ENCODE assay signal across 10 mouse cellular contexts in the genomic region with DNA sequence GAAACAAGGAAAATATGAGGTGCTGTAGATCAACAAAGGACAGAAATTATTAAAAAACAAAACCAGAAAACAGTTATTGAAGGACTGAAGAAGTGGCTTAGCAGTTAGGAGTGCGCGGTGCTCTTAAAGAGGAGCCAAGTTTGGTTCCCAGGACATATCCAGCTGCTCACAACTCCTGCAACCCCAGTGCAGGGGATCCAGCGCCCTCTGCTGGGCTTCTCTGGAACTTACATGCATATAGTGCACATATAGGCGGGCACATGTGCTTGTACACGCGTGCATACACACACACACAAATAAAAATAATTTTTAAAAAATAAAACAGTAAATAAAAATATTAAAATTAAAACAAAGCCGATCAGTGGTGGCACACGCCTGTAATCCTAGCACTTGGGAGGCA. TPM values are rescaled to one million over a fixed set of nuclear protein-coding genes. Genes with fewer than 3 reads are reported as not detected.
DNase-seq lines count a peak whose midpoint lies in the region; ATAC-seq and TF ChIP-seq lines count a peak whose summit lies in the region.
"Had no signal": no experiment of that assay in that cellular context is flagged by ENCODE, and none has a peak within 500 bp of the region (broad histone marks: within the 10 kb centered on the region; RNA-seq: fewer than 3 reads in every experiment).

No protein-coding gene starts in this region.

- H3K27me3 ChIP-seq in heart, embryonic 10.5 days (ENCODE audit: insufficient read depth, poor library complexity, severe bottlenecking) = no peaks in the 10 kb centered on the region
- no peaks in the 10 kb centered on the region for H3K27me3 ChIP-seq in lung, postnatal 0 days (replicated peaks; ENCODE audit: insufficient read depth, low read length)
- H3K27me3 ChIP-seq in midbrain, embryonic 11.5 days (ENCODE audit: control insufficient read depth, insufficient read depth, low read length) = no peaks in the 10 kb centered on the region
- H3K27me3 ChIP-seq in forebrain, embryonic 11.5 days (ENCODE audit: control insufficient read depth, insufficient read depth, low read length) = no peaks in the 10 kb centered on the region
- H3K27me3 ChIP-seq: embryonic facial prominence, embryonic 13.5 days; liver, embryonic 15.5 days had no signal

- H3K4me2 ChIP-seq in lung, postnatal 0 days (replicated peaks; ENCODE audit: low read depth, low read length) = no peak overlapping the region
- no peak overlapping the region for H3K4me2 ChIP-seq in midbrain, embryonic 11.5 days
- H3K4me2 ChIP-seq in forebrain, embryonic 11.5 days (ENCODE audit: low read depth, low read length, severe bottlenecking) = no peak overlapping the region
- H3K4me2 ChIP-seq: embryonic facial prominence, embryonic 13.5 days; liver, embryonic 15.5 days had no signal

- intact Hi-C loops in heart, postnatal 14 days (cut with DNase I) = loop anchor here (10.0 kb wide), 1 partner anchor 136 kb away; no protein-coding TSS in a partner anchor

- no peak overlapping the region for H3K9ac ChIP-seq in lung, postnatal 0 days (replicated peaks; ENCODE audit: low read depth)
- no peak overlapping the region for H3K9ac ChIP-seq in midbrain, embryonic 11.5 days (ENCODE audit: low read length)
- H3K9ac ChIP-seq in forebrain, embryonic 11.5 days (ENCODE audit: low read length) = no peak overlapping the region
- H3K9ac ChIP-seq: embryonic facial prominence, embryonic 13.5 days; liver, embryonic 15.5 days had no signal

- TF ChIP-seq EP300 in lung, postnatal 0 days (IDR thresholded peaks at IDR 0.05) = no peak

- no peak overlapping the region for H3K27ac ChIP-seq in heart, embryonic 10.5 days
- H3K27ac ChIP-seq in lung, postnatal 0 days (ENCODE audit: low read length) = no peak overlapping the region
- no peak overlapping the region for H3K27ac ChIP-seq in midbrain, embryonic 11.5 days (ENCODE audit: low read depth, low read length)
- H3K27ac ChIP-seq in forebrain, embryonic 11.5 days (ENCODE audit: low read depth, low read length) = no peak overlapping the region
- H3K27ac ChIP-seq: embryonic facial prominence, embryonic 13.5 days; liver, embryonic 15.5 days had no signal

- no peak for ATAC-seq in lung, postnatal 0 days
- ATAC-seq in midbrain, embryonic 11.5 days (ENCODE audit: low FRiP score) = no peak
- ATAC-seq in forebrain, embryonic 11.5 days (replicated peaks; ENCODE audit: low FRiP score) = no peak

- TF ChIP-seq CTCF in lung, postnatal 0 days (IDR thresholded peaks at IDR 0.05) = peak; percentile 59

- WGBS in heart, embryonic 10.5 days = 75% methylated on average over 8 of the region's 8 CpGs
- 85% methylated on average over 8 of the region's 8 CpGs for WGBS in lung, postnatal 0 days
- WGBS in midbrain, embryonic 11.5 days = 82% methylated on average over 8 of the region's 8 CpGs
- 82% methylated on average over 8 of the region's 8 CpGs for WGBS in forebrain, embryonic 11.5 days

- no peak overlapping the region for H3K4me3 ChIP-seq in heart, embryonic 10.5 days
- no peak overlapping the region for H3K4me3 ChIP-seq in lung, postnatal 0 days (ENCODE audit: low read depth, low read length)
- no peak overlapping the region for H3K4me3 ChIP-seq in midbrain, embryonic 11.5 days (ENCODE audit: low read depth, low read length)
- H3K4me3 ChIP-seq in forebrain, embryonic 11.5 days (ENCODE audit: low read depth, low read length) = no peak overlapping the region
- H3K4me3 ChIP-seq: embryonic facial prominence, embryonic 13.5 days; liver, embryonic 15.5 days had no signal

- H3K4me1 ChIP-seq in heart, embryonic 10.5 days = no peaks in the 10 kb centered on the region
- H3K4me1 ChIP-seq in lung, postnatal 0 days (ENCODE audit: insufficient read depth, low read depth, low read length) = no peaks in the 10 kb centered on the region
- no peaks in the 10 kb centered on the region for H3K4me1 ChIP-seq in midbrain, embryonic 11.5 days (ENCODE audit: control insufficient read depth, insufficient read depth, low read length)
- no peaks in the 10 kb centered on the region for H3K4me1 ChIP-seq in forebrain, embryonic 11.5 days (replicated peaks; ENCODE audit: control insufficient read depth, insufficient read depth, low read length)
- H3K4me1 ChIP-seq: liver, embryonic 15.5 days had no signal

- H3K36me3 ChIP-seq in heart, embryonic 10.5 days = no peaks in the 10 kb centered on the region
- no peaks in the 10 kb centered on the region for H3K36me3 ChIP-seq in lung, postnatal 0 days (ENCODE audit: insufficient read depth, low read length)
- no peaks in the 10 kb centered on the region for H3K36me3 ChIP-seq in midbrain, embryonic 11.5 days (ENCODE audit: control insufficient read depth, insufficient read depth, low read length)
- H3K36me3 ChIP-seq in forebrain, embryonic 11.5 days (ENCODE audit: control insufficient read depth, insufficient read depth, low read length) = no peaks in the 10 kb centered on the region
- H3K36me3 ChIP-seq: embryonic facial prominence, embryonic 13.5 days; liver, embryonic 15.5 days had no signal

- no peaks in the 10 kb centered on the region for H3K9me3 ChIP-seq in heart, embryonic 10.5 days
- no peaks in the 10 kb centered on the region for H3K9me3 ChIP-seq in lung, postnatal 0 days (ENCODE audit: low read length)
- H3K9me3 ChIP-seq in midbrain, embryonic 11.5 days (ENCODE audit: control insufficient read depth, low read length) = no peaks in the 10 kb centered on the region
- no peaks in the 10 kb centered on the region for H3K9me3 ChIP-seq in forebrain, embryonic 11.5 days (ENCODE audit: control insufficient read depth, low read length)
- H3K9me3 ChIP-seq: embryonic facial prominence, embryonic 13.5 days; liver, embryonic 15.5 days had no signal

- peak; percentile 8 to 10 for DNase-seq in heart, postnatal 14 days
- no peak for DNase-seq in heart, embryonic 10.5 days (ENCODE audit: low spot score)
- peak; percentile 18 for DNase-seq in urinary bladder, postnatal 14 days (ENCODE audit: low spot score)
- DNase-seq in urinary bladder, adult 18-20 months (ENCODE audit: low spot score in 2 of 2) = no peak
- no peak for DNase-seq in lung, postnatal 0 days (ENCODE audit: low spot score)
- no peak for DNase-seq in midbrain, embryonic 11.5 days (ENCODE audit: low spot score, missing footprints)
- no peak for DNase-seq in frontal cortex, postnatal 36 days (ENCODE audit: low spot score in 2 of 2)
- DNase-seq in forebrain, embryonic 11.5 days (ENCODE audit: low spot score) = no peak

RNA-seq across cellular contexts. Expression of a gene that starts 59.6 kb away (rescaled TPM):
- total RNA-seq in heart, postnatal 14 days (2021) = 10 to 100 TPM; 79.3 to 81.4 TPM
- 104 and 111 TPM in 2 replicates for polyA plus RNA-seq in heart, embryonic 10.5 days (2016; fragmentation: Nextera tagmentation; extraction: Ambion mirVana)
- 23.4 and 25.4 TPM in 2 replicates for polyA plus RNA-seq in lung, postnatal 0 days (2015; fragmentation: Nextera tagmentation; extraction: Ambion mirVana)
- 166 TPM in 2 replicates for polyA plus RNA-seq in midbrain, embryonic 11.5 days (2014; fragmentation: Nextera tagmentation; extraction: Ambion mirVana)
- polyA plus RNA-seq in forebrain, embryonic 11.5 days (2014; fragmentation: Nextera tagmentation; extraction: Ambion mirVana) = 181 and 183 TPM in 2 replicates

Comparison
In these comparisons a context has a peak if more than half of its experiments do, and no peak if none do; other contexts are left out.
1. DNase-seq: peak in heart, postnatal 14 days (2 of 2) and urinary bladder, postnatal 14 days (single experiment); none in heart, embryonic 10.5 days (single experiment), urinary bladder, adult 18-20 months (0 of 2), lung, postnatal 0 days (single experiment), midbrain, embryonic 11.5 days (single experiment), frontal cortex, postnatal 36 days (0 of 2) and forebrain, embryonic 11.5 days (single experiment).